ENCODE assay signal across 9 mouse cellular contexts in the genomic region with DNA sequence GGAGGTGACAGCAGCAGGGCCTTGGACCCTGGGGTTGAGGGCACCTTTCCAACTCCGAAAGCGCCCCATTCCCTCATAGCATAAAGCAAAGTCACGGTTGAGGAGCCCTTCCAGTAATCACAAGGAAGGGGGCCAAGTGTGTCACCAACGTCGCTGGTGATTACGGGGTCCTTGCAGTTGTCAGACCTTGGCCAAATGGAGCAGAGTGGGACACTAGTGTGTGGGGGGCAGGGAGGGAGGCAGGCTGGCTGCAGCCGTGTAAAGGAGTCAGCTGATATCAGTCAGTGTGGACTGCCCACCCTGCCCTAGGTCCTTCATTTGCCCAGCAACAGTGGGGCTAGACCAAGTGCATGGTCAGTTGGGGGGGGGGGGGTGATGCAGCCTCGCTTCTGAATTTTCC. TPM values are rescaled to one million over a fixed set of nuclear protein-coding genes. Genes with fewer than 3 reads are reported as not detected.
DNase-seq lines count a peak whose midpoint lies in the region; ATAC-seq lines count a peak whose summit lies in the region.
"Had no signal": no experiment of that assay in that cellular context is flagged by ENCODE, and none has a peak within 500 bp of the region (broad histone marks: within the 10 kb centered on the region; RNA-seq: fewer than 3 reads in every experiment).

No protein-coding gene starts in this region.

- 32% methylated on average over 8 of the region's 8 CpGs for WGBS in heart, embryonic 15.5 days
- 36% methylated on average over 8 of the region's 8 CpGs for WGBS in hindbrain, embryonic 11.5 days

- DNase-seq in heart, postnatal 25 days (ENCODE audit: low spot score), result no peak
- no peak for DNase-seq in hindbrain, embryonic 11.5 days (ENCODE audit: low spot score)
- no peak for DNase-seq in retina, embryonic 14.5 days (ENCODE audit: low spot score)
- no peak for DNase-seq in spleen, postnatal 10 days (ENCODE audit: low spot score in 2 of 2)
- DNase-seq in testis, postnatal 10 days (ENCODE audit: low spot score), result no peak

- ATAC-seq in heart, embryonic 15.5 days (replicated peaks; ENCODE audit: insufficient number of reproducible peaks, insufficient read depth, low FRiP score, low read depth), result 0 out of 2 replicates have a peak, but pooled peaks have one; percentile 1
- ATAC-seq in hindbrain, embryonic 11.5 days (ENCODE audit: low FRiP score), result peak; percentile 55

- H3K9ac ChIP-seq in heart, embryonic 15.5 days, result peak overlapping the region; percentile 43; the same call in 1 of the 2 replicates
- H3K9ac ChIP-seq in hindbrain, embryonic 11.5 days (ENCODE audit: low read depth, low read length), result no peak overlapping the region

- peaks cover 67% of the 10 kb centered on the region for H3K36me3 ChIP-seq in heart, embryonic 15.5 days
- H3K36me3 ChIP-seq in hindbrain, embryonic 11.5 days (ENCODE audit: control insufficient read depth, insufficient read depth, low read length), result peaks cover 5% of the 10 kb centered on the region
- H3K36me3 ChIP-seq in megakaryocyte, embryonic 14.5 days (replicated peaks; ENCODE audit: low read length), result peaks cover 85% of the 10 kb centered on the region

- H3K4me2 ChIP-seq in heart, embryonic 15.5 days, result peak overlapping the region; percentile 73
- H3K4me2 ChIP-seq in hindbrain, embryonic 11.5 days (replicated peaks; ENCODE audit: low read depth, low read length), result peak overlapping the region; percentile 80

- no peaks in the 10 kb centered on the region for H3K27me3 ChIP-seq in heart, embryonic 15.5 days
- no peaks in the 10 kb centered on the region for H3K27me3 ChIP-seq in hindbrain, embryonic 11.5 days (ENCODE audit: control insufficient read depth, insufficient read depth, low read length)
- no peaks in the 10 kb centered on the region for H3K27me3 ChIP-seq in megakaryocyte, embryonic 14.5 days (replicated peaks)
- H3K27me3 ChIP-seq: Patski had no signal

- peak overlapping the region; percentile 98 for H3K27ac ChIP-seq in heart, embryonic 15.5 days
- no peak overlapping the region for H3K27ac ChIP-seq in brown adipose tissue, adult 24 weeks (replicated peaks; ENCODE audit: low read depth, low read length)
- H3K27ac ChIP-seq in hindbrain, embryonic 11.5 days (ENCODE audit: low read depth, low read length), result 0 out of 2 replicates have a peak overlapping the region, but pooled peaks have one; percentile 72

- H3K4me3 ChIP-seq in heart, embryonic 15.5 days, result peak overlapping the region; percentile 87
- 0 out of 2 replicates have a peak overlapping the region, but pooled peaks have one; percentile 22 for H3K4me3 ChIP-seq in brown adipose tissue, adult 24 weeks (ENCODE audit: insufficient read depth, low read depth, low read length)
- H3K4me3 ChIP-seq in hindbrain, embryonic 11.5 days (ENCODE audit: low read depth, low read length), result peak overlapping the region; percentile 72
- H3K4me3 ChIP-seq in megakaryocyte, embryonic 14.5 days (replicated peaks), result peak overlapping the region; percentile 98

- intact Hi-C loops in heart, postnatal 25 days (cut with DNase I), result no loop called here

- no peaks in the 10 kb centered on the region for H3K9me3 ChIP-seq in heart, embryonic 15.5 days (replicated peaks)
- no peaks in the 10 kb centered on the region for H3K9me3 ChIP-seq in hindbrain, embryonic 11.5 days (ENCODE audit: control insufficient read depth, low read length)
- H3K9me3 ChIP-seq in megakaryocyte, embryonic 14.5 days, result no peaks in the 10 kb centered on the region

- peaks cover 40% of the 10 kb centered on the region for H3K4me1 ChIP-seq in heart, embryonic 15.5 days (replicated peaks)
- peaks cover 9% of the 10 kb centered on the region for H3K4me1 ChIP-seq in brown adipose tissue, adult 24 weeks (ENCODE audit: control insufficient read depth, insufficient read depth, insufficient read length, low read length)
- peaks cover 12% of the 10 kb centered on the region for H3K4me1 ChIP-seq in hindbrain, embryonic 11.5 days (replicated peaks; ENCODE audit: control insufficient read depth, insufficient read depth, low read length)
- peaks cover 75% of the 10 kb centered on the region for H3K4me1 ChIP-seq in megakaryocyte, embryonic 14.5 days

RNA-seq across cellular contexts. Expression of a gene that starts 0.4 kb away (rescaled TPM):
- polyA plus RNA-seq in heart, embryonic 15.5 days (2015; fragmentation: Nextera tagmentation; extraction: Ambion mirVana), result 1,247 and 1,352 TPM in 2 replicates
- total RNA-seq in heart, postnatal 25 days (2021), result 100 to 1,000 TPM; 837 to 904 TPM
- polyA plus RNA-seq in brown adipose tissue, adult 24 weeks (2012; ENCODE audit: insufficient read depth, insufficient read length, missing spikeins), result 519 and 573 TPM in 2 replicates
- polyA plus RNA-seq in hindbrain, embryonic 11.5 days (2014; fragmentation: Nextera tagmentation; extraction: Ambion mirVana), result 618 and 653 TPM in 2 replicates
- polyA plus RNA-seq in megakaryocyte, embryonic 14.5 days (2012; ENCODE audit: insufficient read depth, low replicate concordance), result 74.5 and 552 TPM in 2 replicates

RNA-seq across cellular contexts. Expression of a gene that starts 6.0 kb away (rescaled TPM):
- polyA plus RNA-seq in heart, embryonic 15.5 days (2015; fragmentation: Nextera tagmentation; extraction: Ambion mirVana), result 7.0 and 9.8 TPM in 2 replicates
- 1 to 10 TPM; 2.9 to 3.3 TPM for total RNA-seq in heart, postnatal 25 days (2021)
- polyA plus RNA-seq in brown adipose tissue, adult 24 weeks (2012; ENCODE audit: insufficient read depth, insufficient read length, missing spikeins), result 5.1 and 7.3 TPM in 2 replicates
- polyA plus RNA-seq in hindbrain, embryonic 11.5 days (2014; fragmentation: Nextera tagmentation; extraction: Ambion mirVana), result 4.8 and 6.7 TPM in 2 replicates
- polyA plus RNA-seq in megakaryocyte, embryonic 14.5 days (2012; ENCODE audit: insufficient read depth, low replicate concordance), result 42.5 and 52.2 TPM in 2 replicates

RNA-seq across cellular contexts. Expression of a gene that starts 14.8 kb away (rescaled TPM):
- polyA plus RNA-seq in heart, embryonic 15.5 days (2015; fragmentation: Nextera tagmentation; extraction: Ambion mirVana), result 87.2 and 114 TPM in 2 replicates
- 10 to 100 TPM; 73.7 to 75.3 TPM for total RNA-seq in heart, postnatal 25 days (2021)
- polyA plus RNA-seq in brown adipose tissue, adult 24 weeks (2012; ENCODE audit: insufficient read depth, insufficient read length, missing spikeins), result 35.8 and 39.4 TPM in 2 replicates
- polyA plus RNA-seq in hindbrain, embryonic 11.5 days (2014; fragmentation: Nextera tagmentation; extraction: Ambion mirVana), result 127 and 134 TPM in 2 replicates
- 35.1 and 61.7 TPM in 2 replicates for polyA plus RNA-seq in megakaryocyte, embryonic 14.5 days (2012; ENCODE audit: insufficient read depth, low replicate concordance)

RNA-seq across cellular contexts. Expression of a gene that starts 14.9 kb away (rescaled TPM):
- polyA plus RNA-seq in heart, embryonic 15.5 days (2015; fragmentation: Nextera tagmentation; extraction: Ambion mirVana), result 117 and 128 TPM in 2 replicates
- total RNA-seq in heart, postnatal 25 days (2021), result 1 to 10 TPM in 1 of 2 experiments, under 1 TPM in 1; 0.91 to 1.6 TPM
- 2.4 TPM in 1 of 2 replicates, not detected in the other for polyA plus RNA-seq in brown adipose tissue, adult 24 weeks (2012; ENCODE audit: insufficient read depth, insufficient read length, missing spikeins)
- polyA plus RNA-seq in hindbrain, embryonic 11.5 days (2014; fragmentation: Nextera tagmentation; extraction: Ambion mirVana), result 185 and 193 TPM in 2 replicates
- 27.2 and 32.4 TPM in 2 replicates for polyA plus RNA-seq in megakaryocyte, embryonic 14.5 days (2012; ENCODE audit: insufficient read depth, low replicate concordance)

RNA-seq across cellular contexts. Expression of a gene that starts 25.6 kb away (rescaled TPM):
- 4.9 and 5.2 TPM in 2 replicates for polyA plus RNA-seq in heart, embryonic 15.5 days (2015; fragmentation: Nextera tagmentation; extraction: Ambion mirVana)
- total RNA-seq in heart, postnatal 25 days (2021), result 1 to 10 TPM; 3.0 to 3.2 TPM
- not detected in 2 replicates for polyA plus RNA-seq in brown adipose tissue, adult 24 weeks (2012; ENCODE audit: insufficient read depth, insufficient read length, missing spikeins)
- 0.22 and 0.64 TPM in 2 replicates for polyA plus RNA-seq in hindbrain, embryonic 11.5 days (2014; fragmentation: Nextera tagmentation; extraction: Ambion mirVana)
- not detected in 2 replicates for polyA plus RNA-seq in megakaryocyte, embryonic 14.5 days (2012; ENCODE audit: insufficient read depth, low replicate concordance)

Comparison
In these comparisons a context has a peak if more than half of its experiments do, and no peak if none do; other contexts are left out.
1. H3K4me3 ChIP-seq: peak in every context shown above with its lines; median percentile 98 in megakaryocyte, embryonic 14.5 days; 87 in heart, embryonic 15.5 days; 72 in hindbrain, embryonic 11.5 days; 22 in brown adipose tissue, adult 24 weeks.